ENCODE assay signal across 20 mouse cellular contexts in genomic region chr5:28169166-28169801, GRCm38 (mm10). TPM values are rescaled to one million over a fixed set of nuclear protein-coding genes. Genes with fewer than 3 reads are reported as not detected.
A peak's percentile ranks its signal among the peaks of the same experiment; 100 is the strongest.
DNase-seq lines count a peak whose midpoint lies in the region; ATAC-seq and TF ChIP-seq lines count a peak whose summit lies in the region.
"Had no signal": no experiment of that assay in that cellular context is flagged by ENCODE, and none has a peak within 500 bp of the region (broad histone marks: within the 10 kb centered on the region; RNA-seq: fewer than 3 reads in every experiment).

No protein-coding gene starts in this region.

- DNase-seq in cerebellum, adult 11-12 months = peak; percentile 44
- no peak for DNase-seq in cerebellum, postnatal 14 days
- no peak for DNase-seq in kidney, adult 11 months
- DNase-seq in limb, embryonic 11.5 days (ENCODE audit: low spot score) = peak; percentile 29
- no peak for DNase-seq in midbrain, postnatal 0 days (ENCODE audit: low spot score)
- DNase-seq in retina, embryonic 14.5 days (ENCODE audit: low spot score) = no peak
- no peak for DNase-seq in urinary bladder, postnatal 36 days (ENCODE audit: low spot score in 2 of 2)
- DNase-seq: adrenal gland, postnatal 36 days; gastrocnemius, postnatal 25 days; thymus, postnatal 14 days had no signal

- 7% methylated on average over 5 of the region's 5 CpGs for WGBS in kidney, embryonic 16.5 days
- 4% methylated on average over 5 of the region's 5 CpGs for WGBS in limb, embryonic 11.5 days
- 16% methylated on average over 5 of the region's 5 CpGs for whole genome bisulfite sequencing in midbrain, postnatal 0 days

- H3K9ac ChIP-seq in kidney, embryonic 16.5 days (replicated peaks; ENCODE audit: low read length) = no peak overlapping the region
- H3K9ac ChIP-seq in limb, embryonic 11.5 days (ENCODE audit: low read length) = no peak overlapping the region
- H3K9ac ChIP-seq in midbrain, postnatal 0 days (replicated peaks; ENCODE audit: low read length, poor library complexity, severe bottlenecking) = peak overlapping the region; percentile 81
- H3K9ac ChIP-seq: liver, embryonic 12.5 days had no signal

- no peaks in the 10 kb centered on the region for H3K9me3 ChIP-seq in kidney, embryonic 16.5 days (ENCODE audit: low read length)
- no peaks in the 10 kb centered on the region for H3K9me3 ChIP-seq in limb, embryonic 11.5 days (ENCODE audit: control insufficient read depth, low read length)
- no peaks in the 10 kb centered on the region for H3K9me3 ChIP-seq in midbrain, postnatal 0 days (ENCODE audit: low read length)
- H3K9me3 ChIP-seq: liver, embryonic 12.5 days had no signal

- no peak overlapping the region for H3K27ac ChIP-seq in kidney, embryonic 16.5 days (ENCODE audit: low read length)
- no peak overlapping the region for H3K27ac ChIP-seq in limb, embryonic 11.5 days (replicated peaks; ENCODE audit: low read depth, low read length)
- H3K27ac ChIP-seq in midbrain, postnatal 0 days (ENCODE audit: low read depth, low read length) = peak overlapping the region; percentile 71
- H3K27ac ChIP-seq: kidney, postnatal 0 days; liver, embryonic 12.5 days; stomach, postnatal 0 days had no signal

- H3K4me3 ChIP-seq in kidney, embryonic 16.5 days (ENCODE audit: low read length) = no peak overlapping the region
- no peak overlapping the region for H3K4me3 ChIP-seq in limb, embryonic 11.5 days (ENCODE audit: low read depth, low read length)
- peak overlapping the region; percentile 68 for H3K4me3 ChIP-seq in midbrain, postnatal 0 days (ENCODE audit: low read depth, low read length)
- H3K4me3 ChIP-seq: erythroblast, embryonic 14.5 days; liver, embryonic 12.5 days had no signal

- no peak for TF ChIP-seq CTCF in midbrain, postnatal 0 days (IDR thresholded peaks at IDR 0.05)

- no peak for ATAC-seq in kidney, embryonic 16.5 days (ENCODE audit: low FRiP score, low TSS enrichment)
- ATAC-seq in limb, embryonic 11.5 days (ENCODE audit: insufficient number of reproducible peaks, low FRiP score, low TSS enrichment, low read depth) = no peak
- ATAC-seq in midbrain, postnatal 0 days (ENCODE audit: low FRiP score) = no peak
- ATAC-seq: activated CD4-positive, CD25-positive, alpha-beta regulatory T cell, adult 4 months had no signal

- no peaks in the 10 kb centered on the region for H3K36me3 ChIP-seq in kidney, embryonic 16.5 days (ENCODE audit: insufficient read depth, low read length)
- no peaks in the 10 kb centered on the region for H3K36me3 ChIP-seq in limb, embryonic 11.5 days (ENCODE audit: control insufficient read depth, insufficient read depth, low read length)
- no peaks in the 10 kb centered on the region for H3K36me3 ChIP-seq in midbrain, postnatal 0 days (ENCODE audit: insufficient read depth, low read length)
- H3K36me3 ChIP-seq: liver, embryonic 12.5 days had no signal

- H3K4me1 ChIP-seq in kidney, embryonic 16.5 days (ENCODE audit: insufficient read depth, low read length) = peaks cover 29% of the 10 kb centered on the region
- peaks cover 12% of the 10 kb centered on the region; the same call in 1 of the 2 replicates for H3K4me1 ChIP-seq in limb, embryonic 11.5 days (ENCODE audit: control insufficient read depth, insufficient read depth, low read length)
- H3K4me1 ChIP-seq in midbrain, postnatal 0 days (ENCODE audit: insufficient read depth, low read length) = no peaks in the 10 kb centered on the region; the same call in 1 of the 2 replicates

- peak overlapping the region; percentile 11; the same call in 1 of the 2 replicates for H3K4me2 ChIP-seq in kidney, embryonic 16.5 days (replicated peaks; ENCODE audit: low read depth, low read length)
- H3K4me2 ChIP-seq in limb, embryonic 11.5 days (ENCODE audit: low read depth, severe bottlenecking) = no peak overlapping the region
- peak overlapping the region; percentile 87 for H3K4me2 ChIP-seq in midbrain, postnatal 0 days (ENCODE audit: low read depth, low read length, poor library complexity, severe bottlenecking)

- H3K27me3 ChIP-seq in kidney, embryonic 16.5 days (ENCODE audit: insufficient read depth, low read length) = peaks cover 95% of the 10 kb centered on the region
- H3K27me3 ChIP-seq in limb, embryonic 11.5 days (ENCODE audit: control insufficient read depth, insufficient read depth, low read length) = peaks cover 86% of the 10 kb centered on the region
- peaks cover 10% of the 10 kb centered on the region; the same call in 1 of the 2 replicates for H3K27me3 ChIP-seq in midbrain, postnatal 0 days (ENCODE audit: insufficient read depth, low read length)

RNA-seq across cellular contexts. Expression of gene En2, which starts 3.8 kb away (rescaled TPM):
- 0.07 and 0.13 TPM in 2 replicates for polyA plus RNA-seq in kidney, embryonic 16.5 days (2015; fragmentation: Nextera tagmentation; extraction: Ambion mirVana)
- polyA plus RNA-seq in limb, embryonic 11.5 days (2014; fragmentation: Nextera tagmentation; extraction: Ambion mirVana) = not detected in 2 replicates
- 49.5 and 62.0 TPM in 2 replicates for total RNA-seq in midbrain, postnatal 0 days (2014; rRNA removed)
- polyA plus RNA-seq in midbrain, postnatal 0 days (2015; fragmentation: Nextera tagmentation; extraction: Ambion mirVana) = 0.86 and 1.0 TPM in 2 replicates
- total RNA-seq: heart, postnatal 4 days; megakaryocyte, adult 5-6 weeks had no signal
- polyA plus RNA-seq: activated CD4-positive, CD25-positive, alpha-beta regulatory T cell, adult 4 months; erythroblast, embryonic 14.5 days; heart, embryonic 11.5 days; kidney, postnatal 0 days; liver, embryonic 12.5 days; lung, embryonic 16.5 days; stomach, postnatal 0 days had no signal

Comparison
In these comparisons a context has a peak if more than half of its experiments do, and no peak if none do; other contexts are left out.
1. DNase-seq: peak in cerebellum, adult 11-12 months (single experiment) and limb, embryonic 11.5 days (single experiment); none in cerebellum, postnatal 14 days (0 of 2), kidney, adult 11 months (single experiment), midbrain, postnatal 0 days (single experiment), retina, embryonic 14.5 days (single experiment) and urinary bladder, postnatal 36 days (0 of 2).